9 mouse cellular contexts compared by ENCODE assay signal in genomic region chr11:75459751-75460102, GRCm38 (mm10). TPM values are rescaled to one million over a fixed set of nuclear protein-coding genes. Genes with fewer than 3 reads are reported as not detected.
DNase-seq lines count a peak whose midpoint lies in the region; ATAC-seq and TF ChIP-seq lines count a peak whose summit lies in the region.
"Had no signal": no experiment of that assay in that cellular context is flagged by ENCODE, and none has a peak within 500 bp of the region (broad histone marks: within the 10 kb centered on the region; RNA-seq: fewer than 3 reads in every experiment).

No protein-coding gene starts in this region.

- peaks cover 3% of the 10 kb centered on the region; the same call in 1 of the 2 replicates for H3K36me3 ChIP-seq in kidney, adult 2 months (ENCODE audit: control insufficient read depth, insufficient read depth, low read length)
- peaks cover 4% of the 10 kb centered on the region; the same call in 1 of the 2 replicates for H3K36me3 ChIP-seq in hindbrain, embryonic 15.5 days
- H3K36me3 ChIP-seq in midbrain, embryonic 13.5 days, result peaks cover 3% of the 10 kb centered on the region; the same call in 1 of the 2 replicates

- TF ChIP-seq POLR2A in kidney, adult 2 months (IDR thresholded peaks at IDR 0.05; ENCODE audit: low read depth, low read length), result no peak
- no peak for TF ChIP-seq POLR2A in bone marrow macrophage, adult 2 months (IDR thresholded peaks at IDR 0.05; ENCODE audit: borderline replicate concordance, low read depth, low read length)

- DNase-seq in kidney, adult 2 months, result no peak
- no peak for DNase-seq in kidney, postnatal 25 days
- no peak for DNase-seq in urinary bladder, postnatal 36 days (ENCODE audit: low spot score in 2 of 2)
- DNase-seq in frontal cortex, postnatal 25 days (ENCODE audit: low spot score in 2 of 2), result no peak

- no peak for TF ChIP-seq CTCF in kidney, adult 2 months (conservative IDR thresholded peaks at IDR 0.05; ENCODE audit: insufficient read depth, insufficient read length, low read depth, low read length)
- TF ChIP-seq CTCF in bone marrow macrophage, adult 2 months (IDR thresholded peaks at IDR 0.05; ENCODE audit: low read depth, low read length), result no peak

- H3K9ac ChIP-seq in hindbrain, embryonic 15.5 days, result no peak overlapping the region
- H3K9ac ChIP-seq in midbrain, embryonic 13.5 days (replicated peaks), result peak overlapping the region; percentile 10; the same call in 1 of the 2 replicates

- H3K27me3 ChIP-seq in kidney, adult 2 months (replicated peaks; ENCODE audit: control insufficient read depth, insufficient read depth, low read length), result no peaks in the 10 kb centered on the region
- no peaks in the 10 kb centered on the region for H3K27me3 ChIP-seq in hindbrain, embryonic 15.5 days
- H3K27me3 ChIP-seq in midbrain, embryonic 13.5 days, result no peaks in the 10 kb centered on the region; the same call in 1 of the 2 replicates
- H3K27me3 ChIP-seq: Patski had no signal

- H3K4me3 ChIP-seq in kidney, adult 2 months (ENCODE audit: insufficient read depth, low read depth, low read length), result 0 out of 2 replicates have a peak overlapping the region, but pooled peaks have one; percentile 1
- peak overlapping the region; percentile 45 for H3K4me3 ChIP-seq in bone marrow macrophage, adult 2 months (ENCODE audit: insufficient read depth, low read length)
- peak overlapping the region; percentile 80; the same call in 1 of the 2 replicates for H3K4me3 ChIP-seq in hindbrain, embryonic 15.5 days
- no peak overlapping the region for H3K4me3 ChIP-seq in midbrain, embryonic 13.5 days (replicated peaks)

- 27% methylated on average over 5 of the region's 5 CpGs for WGBS in kidney, adult 2 months
- WGBS in hindbrain, embryonic 15.5 days, result 33% methylated on average over 5 of the region's 5 CpGs
- 33% methylated on average over 5 of the region's 5 CpGs for WGBS in midbrain, embryonic 13.5 days

- ATAC-seq in hindbrain, embryonic 15.5 days (ENCODE audit: low FRiP score, low read depth), result no peak
- no peak for ATAC-seq in midbrain, embryonic 13.5 days
- no peak for ATAC-seq in CD4-positive, CD25-positive, alpha-beta regulatory T cell, adult 4 months

- no peaks in the 10 kb centered on the region for H3K9me3 ChIP-seq in hindbrain, embryonic 15.5 days
- H3K9me3 ChIP-seq in midbrain, embryonic 13.5 days, result no peaks in the 10 kb centered on the region

- peaks cover 37% of the 10 kb centered on the region for H3K4me1 ChIP-seq in kidney, adult 2 months (ENCODE audit: control insufficient read depth, insufficient read depth, low read length)
- peaks cover 60% of the 10 kb centered on the region for H3K4me1 ChIP-seq in bone marrow macrophage, adult 2 months (ENCODE audit: control insufficient read depth, insufficient read depth, low read length)
- peaks cover 29% of the 10 kb centered on the region for H3K4me1 ChIP-seq in hindbrain, embryonic 15.5 days (replicated peaks)
- H3K4me1 ChIP-seq in midbrain, embryonic 13.5 days (replicated peaks), result peaks cover 41% of the 10 kb centered on the region

- H3K4me2 ChIP-seq in hindbrain, embryonic 15.5 days, result peak overlapping the region; percentile 94
- H3K4me2 ChIP-seq in midbrain, embryonic 13.5 days (replicated peaks), result peak overlapping the region; percentile 98

- H3K27ac ChIP-seq in kidney, adult 2 months (ENCODE audit: insufficient read depth, low read depth, low read length), result peak overlapping the region; percentile 95
- H3K27ac ChIP-seq in bone marrow macrophage, adult 2 months (ENCODE audit: insufficient read depth, low read depth, low read length), result peak overlapping the region; percentile 100
- H3K27ac ChIP-seq in hindbrain, embryonic 15.5 days (replicated peaks), result peak overlapping the region; percentile 78
- peak overlapping the region; percentile 81; the same call in 1 of the 2 replicates for H3K27ac ChIP-seq in midbrain, embryonic 13.5 days

RNA-seq across cellular contexts. Expression of gene Tlcd2, which starts 1.8 kb away (rescaled TPM):
- polyA plus RNA-seq in kidney, adult 2 months (2012; rRNA removed), result 14.2 and 14.6 TPM in 2 replicates
- 3.6 and 4.3 TPM in 2 replicates for polyA plus RNA-seq in bone marrow macrophage, adult 2 months (2012; ENCODE audit: insufficient read depth, insufficient read length, missing spikeins)
- polyA plus RNA-seq in hindbrain, embryonic 15.5 days (2015; fragmentation: Nextera tagmentation; extraction: Ambion mirVana), result 2.8 and 3.1 TPM in 2 replicates
- polyA plus RNA-seq in midbrain, embryonic 13.5 days (2015; fragmentation: Nextera tagmentation; extraction: Ambion mirVana), result 2.0 and 2.5 TPM in 2 replicates
- polyA plus RNA-seq in CD4-positive, CD25-positive, alpha-beta regulatory T cell, adult 4 months (2017; shearing (Covaris generic)), result 1 to 10 TPM; 8.8 to 9.0 TPM

RNA-seq across cellular contexts. Expression of gene Wdr81, which starts 5.2 kb away (rescaled TPM):
- 17.7 and 21.0 TPM in 2 replicates for polyA plus RNA-seq in kidney, adult 2 months (2012; rRNA removed)
- 41.1 and 46.6 TPM in 2 replicates for polyA plus RNA-seq in bone marrow macrophage, adult 2 months (2012; ENCODE audit: insufficient read depth, insufficient read length, missing spikeins)
- 7.6 and 7.9 TPM in 2 replicates for polyA plus RNA-seq in hindbrain, embryonic 15.5 days (2015; fragmentation: Nextera tagmentation; extraction: Ambion mirVana)
- polyA plus RNA-seq in midbrain, embryonic 13.5 days (2015; fragmentation: Nextera tagmentation; extraction: Ambion mirVana), result 6.8 and 8.1 TPM in 2 replicates
- polyA plus RNA-seq in CD4-positive, CD25-positive, alpha-beta regulatory T cell, adult 4 months (2017; shearing (Covaris generic)), result 1 to 10 TPM; 6.3 to 9.9 TPM

RNA-seq across cellular contexts. Expression of gene Serpinf2, which starts 20.3 kb away (rescaled TPM):
- polyA plus RNA-seq in kidney, adult 2 months (2012; rRNA removed), result 126 and 141 TPM in 2 replicates
- polyA plus RNA-seq in bone marrow macrophage, adult 2 months (2012; ENCODE audit: insufficient read depth, insufficient read length, missing spikeins), result not detected in 2 replicates
- 0.26 TPM in 1 of 2 replicates, not detected in the other for polyA plus RNA-seq in hindbrain, embryonic 15.5 days (2015; fragmentation: Nextera tagmentation; extraction: Ambion mirVana)
- polyA plus RNA-seq in midbrain, embryonic 13.5 days (2015; fragmentation: Nextera tagmentation; extraction: Ambion mirVana), result 0.07 TPM in 1 of 2 replicates, not detected in the other
- polyA plus RNA-seq in CD4-positive, CD25-positive, alpha-beta regulatory T cell, adult 4 months (2017; shearing (Covaris generic)), result under 1 TPM in 1 of 2 experiments, not detected in 1; 0.32 TPM

RNA-seq across cellular contexts. Expression of gene Prpf8, which starts 26.9 kb away (rescaled TPM):
- 88.0 and 92.7 TPM in 2 replicates for polyA plus RNA-seq in kidney, adult 2 months (2012; rRNA removed)
- polyA plus RNA-seq in bone marrow macrophage, adult 2 months (2012; ENCODE audit: insufficient read depth, insufficient read length, missing spikeins), result 51.0 and 65.7 TPM in 2 replicates
- polyA plus RNA-seq in hindbrain, embryonic 15.5 days (2015; fragmentation: Nextera tagmentation; extraction: Ambion mirVana), result 51.2 and 54.6 TPM in 2 replicates
- polyA plus RNA-seq in midbrain, embryonic 13.5 days (2015; fragmentation: Nextera tagmentation; extraction: Ambion mirVana), result 58.2 and 61.8 TPM in 2 replicates
- polyA plus RNA-seq in CD4-positive, CD25-positive, alpha-beta regulatory T cell, adult 4 months (2017; shearing (Covaris generic)), result 10 to 100 TPM; 37.0 to 42.3 TPM

RNA-seq across cellular contexts. Expression of gene Serpinf1, which starts 37.2 kb away (rescaled TPM):
- 17.2 and 29.9 TPM in 2 replicates for polyA plus RNA-seq in kidney, adult 2 months (2012; rRNA removed)
- polyA plus RNA-seq in bone marrow macrophage, adult 2 months (2012; ENCODE audit: insufficient read depth, insufficient read length, missing spikeins), result 8.6 and 9.9 TPM in 2 replicates
- polyA plus RNA-seq in hindbrain, embryonic 15.5 days (2015; fragmentation: Nextera tagmentation; extraction: Ambion mirVana), result 42.6 and 44.6 TPM in 2 replicates
- polyA plus RNA-seq in midbrain, embryonic 13.5 days (2015; fragmentation: Nextera tagmentation; extraction: Ambion mirVana), result 27.5 and 31.5 TPM in 2 replicates
- 1 to 10 TPM; 3.4 to 6.9 TPM for polyA plus RNA-seq in CD4-positive, CD25-positive, alpha-beta regulatory T cell, adult 4 months (2017; shearing (Covaris generic))

Comparison
In these comparisons a context has a peak if more than half of its experiments do, and no peak if none do; other contexts are left out.
1. RNA of gene Serpinf2, which starts 20.3 kb away (polyA plus RNA-seq): 126 to 141 TPM in kidney, adult 2 months; 0.32 TPM in CD4-positive, CD25-positive, alpha-beta regulatory T cell, adult 4 months, 0.26 TPM in hindbrain, embryonic 15.5 days, not detected in bone marrow macrophage, adult 2 months and 0.07 TPM in midbrain, embryonic 13.5 days; every median in the first group is over 10 times any median in the second.
2. Peak in every context shown above with its lines, with median percentiles within 50 percentile points of each other: H3K27ac ChIP-seq.